Mouse (Mus musculus) neural tube, postnatal 0 days (tissue): ENCODE measurements around the gene Mrpl55. TPM values are rescaled to one million over a fixed set of nuclear protein-coding genes. Genes with fewer than 3 reads are reported as not detected.

ENCODE experiments used
- polyA plus RNA-seq: library from polyadenylated mRNA; unstranded; fragments of >200 nt; fragmentation: Nextera tagmentation; extraction: Ambion mirVana; gene quantifications from 2 replicates; pipeline ENCODE4 v1.2.1, GENCODE M21; 2015

Mrpl55 gene
- 116 and 117 TPM in 2 replicates for polyA plus RNA-seq

DNA sequence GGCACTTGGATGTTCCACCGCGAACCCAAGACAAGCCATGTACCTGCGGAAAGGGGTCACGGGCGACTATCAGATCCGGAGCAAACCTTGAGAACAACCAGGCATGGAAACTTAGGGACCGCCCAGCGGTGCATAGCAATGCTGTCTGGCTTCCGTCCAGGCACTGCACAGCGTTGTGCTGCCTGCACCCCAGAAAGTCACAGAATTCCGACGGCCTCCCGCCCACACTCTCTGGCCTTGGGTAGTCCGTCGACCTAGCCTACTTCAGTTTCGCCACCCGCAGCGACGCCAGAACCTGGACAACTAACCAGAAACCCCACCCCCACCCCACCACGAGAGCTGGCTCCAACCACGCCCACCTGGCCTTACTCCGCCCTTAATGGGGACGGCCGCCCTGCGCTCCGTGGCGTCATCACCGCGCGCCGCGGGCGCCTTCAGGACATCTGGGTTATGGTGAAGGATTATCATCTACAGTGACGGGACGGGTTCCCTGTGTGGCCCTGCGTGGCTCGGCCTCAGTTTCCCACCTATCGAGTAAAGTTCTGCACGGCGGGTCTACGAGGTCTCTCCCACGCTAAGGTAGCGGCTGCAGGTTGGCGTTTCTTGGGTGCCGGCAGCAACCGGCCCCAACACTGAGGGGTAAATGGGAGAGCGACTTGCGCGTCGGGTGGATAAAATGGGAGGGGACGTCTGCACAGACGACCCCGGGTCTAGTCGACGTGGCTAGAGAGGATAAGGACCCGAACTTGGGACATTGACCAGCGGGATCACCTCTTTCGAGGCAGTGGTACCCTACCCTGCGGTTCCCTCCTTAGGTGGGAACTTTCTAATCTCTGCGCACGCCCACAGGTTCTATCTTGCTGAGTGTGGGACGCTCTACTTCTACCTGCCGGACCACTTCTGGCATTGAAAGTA, at the start of gene Mrpl55:
Mrpl55 (plus strand) TSS at position 406 of the 915 bp plus-strand sequence.

DNA sequence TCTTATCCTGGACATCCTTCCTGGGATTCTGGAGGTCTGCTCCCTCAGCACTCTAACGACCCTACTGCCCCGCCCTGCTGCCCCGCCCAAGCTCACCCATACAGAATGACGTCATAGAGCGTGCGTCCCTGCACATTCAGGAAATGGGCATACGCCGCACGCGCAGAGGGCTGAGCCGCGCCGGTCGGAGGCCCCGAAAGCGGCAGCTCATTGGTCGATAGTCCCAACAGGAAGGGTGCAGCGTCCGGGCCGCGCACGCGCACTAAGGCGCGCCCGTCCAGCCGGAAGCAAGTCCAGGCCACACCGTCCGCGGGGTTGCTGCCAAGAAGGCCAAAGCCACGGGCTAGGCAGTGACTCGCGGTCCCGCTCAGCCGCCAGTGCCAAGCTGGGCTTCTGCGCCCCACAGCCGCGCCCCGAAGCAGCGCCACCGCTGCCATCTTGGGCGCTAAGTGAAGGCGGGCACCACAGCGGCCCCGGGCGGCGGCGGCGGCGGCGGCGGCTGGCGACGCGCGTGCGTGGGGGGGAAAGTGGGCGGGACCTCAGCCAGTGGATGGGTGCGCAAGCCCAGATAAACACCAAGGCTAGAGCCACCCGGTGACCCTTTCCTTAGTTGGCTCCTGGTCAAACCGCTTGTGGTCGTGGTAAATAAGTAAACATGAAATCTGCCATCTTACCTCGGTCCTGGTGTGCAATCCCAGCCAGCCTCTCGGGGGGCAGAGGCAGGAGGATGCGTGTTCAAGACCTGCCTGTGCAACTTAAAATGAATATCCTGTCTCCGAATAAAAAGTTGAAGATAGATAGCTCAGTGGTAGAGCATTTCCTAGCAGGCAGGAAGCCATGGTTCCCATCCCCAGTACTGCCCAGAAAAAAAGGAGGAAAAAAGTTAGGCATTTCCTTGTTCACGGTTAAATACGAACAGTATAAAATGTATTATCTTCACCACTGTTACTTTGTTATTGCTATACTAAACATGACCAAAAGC, 38.7 kb upstream of the Mrpl55 start, which contains the start of gene Iba57:
Iba57 (minus strand) TSS at position 485 of the 982 bp plus-strand sequence.

DNA sequence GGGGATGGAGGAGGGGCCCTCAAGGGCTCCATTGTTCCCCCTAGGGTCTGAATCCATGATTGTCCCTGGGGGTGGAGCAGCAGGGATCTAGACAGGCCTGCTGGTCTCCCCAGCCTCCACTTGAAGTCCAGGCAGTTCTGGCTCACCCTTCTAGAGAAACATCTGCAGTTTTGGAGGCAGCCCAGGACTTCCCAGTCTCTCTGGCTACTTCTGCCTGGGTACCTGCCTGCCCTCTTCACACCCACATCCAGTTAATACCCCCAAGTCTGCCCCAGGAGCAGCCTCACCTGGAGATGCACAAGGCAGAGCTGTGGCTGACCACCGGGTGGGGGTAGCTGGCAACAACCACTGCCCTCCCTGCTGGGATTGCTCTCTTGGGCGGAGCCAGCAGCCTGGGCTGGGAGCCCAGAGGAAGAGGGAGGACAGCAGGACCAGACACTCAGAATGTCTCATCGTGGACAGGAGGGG, 19.4 kb upstream of the Mrpl55 start, which contains the start of gene Gjc2:
Gjc2 (minus strand) TSS at position 350 of the 468 bp plus-strand sequence.

DNA sequence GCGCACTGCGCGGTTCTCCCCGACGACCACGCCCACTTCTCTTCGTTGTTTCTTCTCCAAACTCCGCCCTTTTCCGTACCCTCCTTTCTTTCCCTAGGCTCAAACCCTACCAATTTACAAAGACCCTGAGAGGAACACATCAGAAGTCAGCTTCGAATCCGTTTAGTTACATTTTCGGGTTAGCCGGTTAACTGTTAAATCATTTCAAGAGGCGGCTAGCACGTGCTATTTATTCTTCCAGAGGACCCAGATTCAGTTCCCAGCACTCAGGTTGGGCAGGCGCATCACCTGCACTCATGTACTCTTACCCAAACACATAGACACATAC, 10.3 kb upstream of the Mrpl55 start, which contains the start of gene Guk1:
Guk1 (minus strand) TSS at position 154 of the 328 bp plus-strand sequence.

DNA sequence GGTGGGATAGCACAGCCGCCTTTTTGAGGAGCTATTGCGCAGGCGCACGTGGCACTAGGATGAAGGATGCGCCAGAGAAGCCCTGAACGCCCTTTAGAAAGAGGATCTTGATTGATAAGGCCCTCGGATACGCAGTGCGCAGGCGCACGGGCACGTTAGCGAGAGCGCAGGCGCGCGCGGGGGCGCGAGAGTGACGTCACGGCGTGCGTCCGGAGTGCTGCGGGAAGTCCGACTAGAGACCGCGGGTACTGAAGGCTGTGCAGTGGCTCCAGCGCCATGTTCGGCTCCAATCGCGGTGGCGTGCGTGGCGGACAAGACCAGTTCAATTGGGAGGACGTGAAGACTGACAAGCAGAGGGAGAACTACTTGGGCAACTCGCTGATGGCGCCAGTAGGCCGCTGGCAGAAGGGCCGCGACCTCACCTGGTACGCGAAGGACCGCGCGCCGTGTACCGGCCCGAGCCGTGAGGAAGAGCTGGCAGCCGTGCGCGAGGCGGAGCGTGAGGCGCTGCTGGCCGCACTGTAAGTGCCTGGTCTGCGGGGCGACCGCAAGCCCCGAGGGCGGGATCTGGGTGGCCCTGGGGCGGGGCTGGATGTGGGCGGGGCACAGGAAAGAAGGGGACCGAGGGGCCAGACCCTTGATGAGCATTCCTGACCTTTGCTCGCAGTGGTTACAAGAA, 6.0 kb downstream of the Mrpl55 start, which contains the start of gene 2310033P09Rik:
2310033P09Rik (plus strand) TSS at position 169 of the 679 bp plus-strand sequence.

DNA sequence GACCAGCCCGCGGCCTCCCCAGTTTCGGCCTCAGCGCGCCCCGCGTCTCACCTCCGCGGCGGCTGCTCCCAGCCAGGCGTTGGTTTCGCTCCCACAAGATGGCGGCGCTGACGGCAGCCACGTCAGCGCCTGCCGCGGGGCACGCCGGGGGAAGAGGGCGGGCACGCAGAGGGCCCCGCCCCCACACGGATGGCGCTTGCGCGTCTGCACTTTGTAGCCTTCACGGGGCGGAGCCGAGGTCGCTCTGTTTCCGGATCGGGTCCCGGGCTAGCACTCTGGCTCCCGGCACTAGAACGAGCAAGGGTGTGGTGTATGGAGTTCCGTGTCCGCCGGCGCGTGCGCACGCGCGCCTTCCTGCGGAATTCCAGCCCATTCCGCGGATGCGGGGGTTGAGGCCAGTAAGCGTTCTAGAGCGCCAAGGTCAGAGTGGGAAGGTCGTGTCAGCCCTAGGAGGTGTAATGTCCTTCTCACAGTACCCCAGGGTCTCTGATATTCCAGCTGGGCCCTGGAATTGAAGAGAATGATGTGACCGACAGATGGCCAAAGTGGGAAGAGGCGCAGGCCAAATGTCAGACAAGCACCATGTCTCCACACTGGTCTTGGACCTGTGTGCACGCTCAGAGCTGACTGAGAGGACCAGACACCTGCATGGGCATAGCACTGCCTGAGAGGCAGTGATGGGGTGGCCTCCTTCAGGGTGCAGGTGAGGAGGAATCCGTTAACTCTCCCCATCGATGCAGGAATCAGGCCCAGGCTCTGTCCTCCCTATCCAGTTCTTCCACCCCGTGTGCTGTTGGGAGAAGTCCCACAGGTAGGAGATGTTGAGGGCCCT, 26.1 kb downstream of the Mrpl55 start, which contains the start of gene Arf1:
Arf1 (minus strand) TSS at position 149 of the 832 bp plus-strand sequence.

Other genes starting within 250 kb of the Mrpl55 start
- gene Hist3h2a, start 247.8 kb upstream of the Mrpl55 start, polyA plus RNA-seq = 40.8 and 43.4 TPM in 2 replicates
- 0.48 and 0.62 TPM in 2 replicates for gene Trim17, start 247.8 kb upstream of the Mrpl55 start, polyA plus RNA-seq
- 16.3 and 17.6 TPM in 2 replicates for gene Trim11, start 224.4 kb upstream of the Mrpl55 start, polyA plus RNA-seq
- 0.27 and 0.68 TPM in 2 replicates for gene Obscn, start 66.1 kb upstream of the Mrpl55 start, polyA plus RNA-seq
- 6.6 and 7.1 TPM in 2 replicates for gene Iba57, start 38.7 kb upstream of the Mrpl55 start, polyA plus RNA-seq
- 0.55 and 1.5 TPM in 2 replicates for gene Gjc2, start 19.3 kb upstream of the Mrpl55 start, polyA plus RNA-seq
- gene Guk1, start 10.3 kb upstream of the Mrpl55 start, polyA plus RNA-seq = 277 and 283 TPM in 2 replicates
- gene 2310033P09Rik, start 5.8 kb downstream of the Mrpl55 start, polyA plus RNA-seq = 26.2 and 28.5 TPM in 2 replicates
- gene Arf1, start 25.8 kb downstream of the Mrpl55 start, polyA plus RNA-seq = 573 and 620 TPM in 2 replicates
- not detected in 2 replicates for gene Wnt3a, start 88.3 kb downstream of the Mrpl55 start, polyA plus RNA-seq
- 2.4 and 3.3 TPM in 2 replicates for gene Wnt9a, start 104.4 kb downstream of the Mrpl55 start, polyA plus RNA-seq
- gene Prss38, start 173.2 kb downstream of the Mrpl55 start, polyA plus RNA-seq = not detected in 2 replicates
- gene Jmjd4, start 247.6 kb downstream of the Mrpl55 start, polyA plus RNA-seq = 24.2 and 24.3 TPM in 2 replicates
- gene Snap47, start 248.7 kb downstream of the Mrpl55 start, polyA plus RNA-seq = 539 and 570 TPM in 2 replicates